Mouse (Mus musculus) brown adipose tissue, adult 24 weeks (tissue): ENCODE results near the gene Ino80. TPM values are rescaled to one million over a fixed set of nuclear protein-coding genes. Genes with fewer than 3 reads are reported as not detected.

Source experiments
- H3K27ac ChIP-seq: fragments of 200-500 bp; replicated peaks from 2 replicates; pipeline ENCODE4 v1.5.1; 2012; ENCODE audit warnings: low read depth, mild to moderate bottlenecking, low read length
- H3K4me1 ChIP-seq: fragments of 200-500 bp; 2 replicates; pipeline ENCODE4 v1.6.1; 2012; ENCODE audit warnings: low read length, mixed read lengths; ENCODE audit not compliant: control insufficient read depth, insufficient read depth, insufficient read length
- H3K4me3 ChIP-seq: fragments of 200-500 bp; 2 replicates; pipeline ENCODE4 v1.5.1; 2012; ENCODE audit warnings: low read depth, mild to moderate bottlenecking, low read length, moderate library complexity; ENCODE audit not compliant: insufficient read depth
- polyA plus RNA-seq: library from polyadenylated mRNA; stranded (reverse); fragments of >200 nt; gene quantifications from 2 replicates; pipeline ENCODE4 v1.2.4, GENCODE M21; 2012; ENCODE audit not compliant: missing spikeins, insufficient read depth, insufficient read length

Ino80 gene
- polyA plus RNA-seq, 1 experiment: 5.4 TPM

- Histone ChIP-seq H3K4me1 (peaks cover 4% of the 10 kb centered on the region; the same call in 1 of the 2 replicates), H3K4me3 (peak overlapping the region; percentile 70), H3K27ac (peak overlapping the region; percentile 84)
These were observed 150.4 kb downstream of the Ino80 start for GRCm38 (mm10) chr2:119327102-119327480.

GRCm38 (mm10) chr2:119326161-119327101, 151.1 kb downstream of the Ino80 start:
- Histone ChIP-seq H3K27ac (peak overlapping the region; percentile 84), H3K4me3 (peak overlapping the region; percentile 70)

GRCm38 (mm10) chr2:119325568-119326143, 151.8 kb downstream of the Ino80 start, which contains the start of gene Dll4:
Dll4 (plus strand) TSS chr2:119325784.
- Histone ChIP-seq H3K27ac (peak within 1 kb of the TSS; percentile 84), H3K4me1 (peaks cover 12% of the 10 kb centered on the region), H3K4me3 (peak within 1 kb of the TSS; percentile 70)

More at GRCm38 (mm10) chr2:119326161-119327101, 151.1 kb downstream of the Ino80 start:
- peaks cover 8% of the 10 kb centered on the region for H3K4me1 ChIP-seq

- H3K4me3 ChIP-seq: peak overlapping the region; percentile 70
- peaks cover 16% of the 10 kb centered on the region for H3K4me1 ChIP-seq
- peak overlapping the region; percentile 62 for H3K27ac ChIP-seq
These were observed 152.7 kb downstream of the Ino80 start for GRCm38 (mm10) chr2:119324576-119325318.

- Histone ChIP-seq H3K4me3 (peak overlapping the region; percentile 70), H3K4me1 (peaks cover 16% of the 10 kb centered on the region), H3K27ac (no peak overlapping the region; the same call in 1 of the 2 replicates)
These were observed 153.5 kb downstream of the Ino80 start for GRCm38 (mm10) chr2:119323866-119324575.

Other genes with a start within 250 kb of the Ino80 start
- gene Ppp1r14d, start 247.8 kb downstream of the Ino80 start, polyA plus RNA-seq: not detected in 2 replicates
- not detected in 2 replicates for gene Spint1, start 240.3 kb downstream of the Ino80 start, polyA plus RNA-seq
- gene Rhov, start 206.4 kb downstream of the Ino80 start, polyA plus RNA-seq: not detected in 2 replicates
- 3.6 and 4.8 TPM in 2 replicates for gene Vps18, start 188.9 kb downstream of the Ino80 start, polyA plus RNA-seq
- gene Dll4, start 151.9 kb downstream of the Ino80 start, polyA plus RNA-seq: 3.2 and 5.8 TPM in 2 replicates
- gene Chac1, start 126.5 kb downstream of the Ino80 start, polyA plus RNA-seq: 2.1 and 2.3 TPM in 2 replicates
- 2.9 and 3.0 TPM in 2 replicates for gene Exd1, start 69.9 kb upstream of the Ino80 start, polyA plus RNA-seq
- gene Chp1, start 70.0 kb upstream of the Ino80 start, polyA plus RNA-seq: 225 and 269 TPM in 2 replicates
- gene Nusap1, start 140.6 kb upstream of the Ino80 start, polyA plus RNA-seq: 0.52 and 1.4 TPM in 2 replicates
- 0.59 TPM in 1 of 2 replicates, not detected in the other for gene Oip5, start 140.8 kb upstream of the Ino80 start, polyA plus RNA-seq
- 86.6 and 92.5 TPM in 2 replicates for gene Ndufaf1, start 185.1 kb upstream of the Ino80 start, polyA plus RNA-seq
- 11.6 and 14.8 TPM in 2 replicates for gene Rtf1, start 197.4 kb upstream of the Ino80 start, polyA plus RNA-seq